Mouse (Mus musculus): Measurements from ENCODE around the gene Drc3. TPM values are rescaled to one million over a fixed set of nuclear protein-coding genes. Genes with fewer than 3 reads are reported as not detected.
A peak's percentile ranks its signal among the peaks of the same experiment; 100 is the strongest.

Gene Drc3
- 1 to 10 TPM; 1.1 to 1.4 (median 1.1) TPM for total RNA-seq (2022)

DNA sequence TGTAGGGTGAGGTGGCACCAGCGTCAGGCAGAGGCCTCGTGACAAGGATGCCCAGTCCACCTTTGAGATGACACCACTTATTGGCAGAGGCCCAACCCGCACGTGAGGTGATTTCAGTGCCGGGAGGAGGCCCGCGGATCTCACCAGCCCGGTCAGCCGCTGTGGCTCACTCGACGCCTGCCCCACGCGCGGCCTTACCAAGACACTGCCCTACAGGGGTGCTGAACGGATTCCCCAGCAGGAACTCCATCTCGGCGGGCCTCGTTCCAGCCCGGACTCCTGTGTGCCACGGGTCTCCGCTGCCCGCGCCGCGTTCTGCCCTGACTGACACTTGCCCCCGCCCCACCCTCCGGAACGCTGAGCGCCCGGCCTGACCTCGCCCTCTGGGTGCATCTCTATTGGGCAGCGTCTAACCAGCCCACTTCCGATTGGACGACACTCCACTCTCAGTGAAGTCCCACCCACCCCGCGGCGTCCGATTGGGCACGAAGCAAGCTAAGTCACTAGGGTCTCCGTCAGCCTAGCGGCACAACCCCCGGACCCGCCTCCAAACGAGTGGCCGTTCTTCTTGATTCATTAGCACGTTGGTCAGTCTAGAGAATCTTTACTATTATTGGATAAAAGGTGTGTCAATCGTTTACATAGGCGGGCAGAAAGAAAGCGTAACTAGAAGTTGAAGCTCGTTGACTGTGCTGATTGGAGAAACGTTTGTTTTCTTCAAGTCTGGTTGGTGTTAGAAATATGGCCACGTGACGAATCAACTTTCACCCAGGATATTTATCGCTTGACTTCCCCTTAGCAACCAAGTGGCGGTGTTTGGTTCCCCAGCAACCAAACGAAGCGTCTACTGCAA lies at the start of gene Drc3, which contains the start of gene Tom1l2:
Drc3 (plus strand) TSS at position 771 of the 853 bp plus-strand sequence.
Tom1l2 (minus strand) TSS at position 347 of the 853 bp plus-strand sequence.
- peak; percentile 99 to 100 for DNase-seq (ENCODE audit: low spot score in 2 of 2)

DNA sequence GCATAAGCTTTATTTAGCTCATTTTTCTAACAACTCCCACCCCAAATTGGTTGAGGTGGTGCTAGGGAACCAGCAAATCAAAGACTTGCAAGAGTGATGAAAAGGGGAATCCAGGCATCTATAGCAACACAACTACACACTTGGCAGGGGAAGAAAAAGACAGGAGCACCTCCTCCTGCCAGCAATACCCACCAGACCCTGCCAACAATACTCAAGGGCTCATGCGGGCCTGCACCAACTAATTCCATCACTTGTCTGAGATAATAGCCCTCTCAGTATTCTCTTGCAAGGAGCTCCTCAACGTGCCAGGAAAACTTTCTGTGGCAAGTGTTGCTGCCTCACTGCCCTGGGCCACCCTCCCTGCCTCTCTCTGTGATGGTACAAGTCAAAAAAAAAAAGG lies 49.6 kb upstream of the Drc3 start:
- no peak for DNase-seq (ENCODE audit: low spot score in 2 of 2)

DNA sequence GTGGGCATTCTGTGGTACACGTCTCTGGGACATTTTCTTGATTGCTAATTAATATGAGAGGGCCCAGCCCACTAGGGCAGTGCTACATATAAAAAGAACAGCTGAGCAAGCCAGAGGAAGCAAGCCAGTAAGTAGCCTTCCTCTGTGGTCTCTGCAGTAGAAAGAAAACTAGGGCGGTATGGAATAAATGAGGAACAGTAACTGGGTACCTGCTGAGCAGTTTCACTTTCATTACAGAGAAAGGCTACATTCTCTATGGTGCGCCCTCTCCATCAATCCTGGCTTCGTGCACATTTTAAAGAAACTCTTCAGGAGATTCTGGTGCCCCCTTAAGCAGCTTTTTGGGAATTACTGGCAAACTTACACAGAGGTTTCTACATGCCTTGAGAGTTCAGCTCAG lies 47.5 kb upstream of the Drc3 start:
- DNase-seq (ENCODE audit: low spot score in 2 of 2) = no peak

DNA sequence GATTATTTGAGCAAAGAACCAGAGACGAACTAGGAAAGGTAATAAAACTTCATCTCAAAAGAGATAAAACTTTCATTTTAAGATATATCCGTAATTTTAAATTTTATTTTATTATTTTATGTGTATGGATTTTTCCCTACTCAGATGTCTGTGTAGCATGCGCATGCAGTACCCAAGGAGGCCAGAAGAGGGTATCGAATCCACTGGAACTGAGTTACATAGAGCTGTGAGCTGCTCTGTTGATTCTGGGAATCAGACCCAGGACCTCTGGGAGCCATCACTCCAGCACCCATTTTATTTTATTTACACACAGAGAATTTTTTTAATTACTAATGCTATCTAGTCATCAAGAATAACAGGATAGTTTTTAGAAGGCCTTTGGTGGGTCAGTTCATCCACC lies 46.3 kb upstream of the Drc3 start:
- DNase-seq (ENCODE audit: low spot score in 2 of 2) = no peak

DNA sequence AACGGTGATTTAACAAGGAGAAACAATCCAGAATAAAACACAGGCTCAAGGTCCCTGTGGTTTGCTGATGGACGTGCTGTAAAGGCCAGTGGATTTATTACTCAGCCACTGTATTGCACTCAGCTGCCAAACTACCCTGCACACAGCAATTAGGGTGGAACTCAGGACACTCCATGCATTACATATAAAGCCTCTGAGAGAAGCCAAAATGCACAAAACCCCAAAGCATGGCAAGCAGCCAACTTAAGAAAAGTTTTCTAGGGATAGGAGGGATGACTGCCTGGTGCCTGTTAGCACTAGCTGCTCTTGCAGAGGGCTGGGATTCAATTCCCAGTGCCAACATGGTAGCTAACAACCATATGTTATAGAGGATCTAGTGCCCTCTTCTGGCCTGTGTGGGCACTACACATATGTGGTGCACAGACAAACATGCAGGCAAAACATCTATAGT lies 45.7 kb upstream of the Drc3 start:
- DNase-seq (ENCODE audit: low spot score in 2 of 2) = no peak

DNA sequence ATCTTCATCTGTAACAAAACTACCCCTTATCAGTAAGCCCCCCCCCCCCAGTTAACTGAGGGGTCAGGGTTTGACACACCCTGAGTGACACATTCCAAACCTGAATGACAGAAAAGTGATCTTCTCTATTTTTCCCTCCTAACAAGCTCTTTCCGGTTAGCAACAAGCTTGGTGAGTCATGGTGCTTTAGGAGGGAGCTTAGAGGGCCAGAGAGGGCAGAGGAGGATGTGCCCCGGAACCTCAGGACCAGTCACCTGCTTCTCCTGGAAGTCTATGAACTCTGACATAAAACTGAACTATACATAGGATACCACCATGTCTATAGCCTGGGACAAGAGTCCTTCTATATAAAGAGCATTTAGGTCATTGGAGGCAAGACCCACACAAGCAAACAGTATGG lies 45.1 kb upstream of the Drc3 start:
- DNase-seq (ENCODE audit: low spot score in 2 of 2) = no peak

DNA sequence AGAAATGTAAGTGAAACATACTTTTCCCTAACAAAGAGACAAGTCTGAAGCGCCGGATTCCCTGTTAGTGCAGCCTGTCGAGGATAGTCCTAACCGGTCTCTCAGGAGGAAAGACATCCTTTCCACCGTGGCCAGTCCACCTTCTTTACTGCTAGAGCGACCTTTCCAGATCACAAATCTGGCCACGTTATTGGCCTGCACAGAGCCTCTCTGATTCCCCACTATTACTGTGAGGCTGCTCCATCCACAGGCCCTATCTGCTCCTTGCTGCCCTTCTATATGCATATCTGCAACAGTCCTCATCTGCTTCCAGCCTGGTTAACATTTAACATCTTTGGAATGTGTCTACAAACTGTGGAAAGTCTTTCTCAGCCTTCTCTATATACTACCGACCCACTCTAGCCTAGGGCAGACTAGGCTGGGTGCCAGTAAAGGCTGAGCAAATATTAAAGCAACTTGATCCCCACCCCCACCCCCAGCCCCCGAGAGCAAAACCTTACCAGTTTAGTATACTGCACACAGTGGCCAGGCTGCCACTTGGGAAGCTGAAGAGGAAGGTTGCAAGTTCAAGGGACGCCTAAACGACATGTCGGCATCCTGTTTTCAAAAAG lies 44.5 kb upstream of the Drc3 start:
- no peak for DNase-seq (ENCODE audit: low spot score in 2 of 2)

DNA sequence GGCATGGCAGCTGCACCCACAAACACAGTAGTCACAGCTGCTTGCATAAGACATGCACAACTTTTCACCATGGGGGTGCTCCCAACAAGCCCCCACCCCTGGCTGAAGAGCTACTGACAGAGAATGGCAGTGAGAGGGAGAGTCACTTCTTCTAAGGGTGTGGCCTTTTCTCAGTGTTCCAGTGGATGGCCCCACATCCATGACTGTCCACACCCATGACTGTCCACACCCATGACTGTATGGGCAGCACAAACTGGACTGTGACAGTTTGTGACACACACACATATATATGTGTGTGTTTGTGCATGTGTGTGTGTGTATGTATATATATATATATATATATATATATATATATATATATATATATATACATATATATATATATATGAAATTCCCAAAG lies 43.3 kb upstream of the Drc3 start:
- DNase-seq (ENCODE audit: low spot score in 2 of 2) = no peak

DNA sequence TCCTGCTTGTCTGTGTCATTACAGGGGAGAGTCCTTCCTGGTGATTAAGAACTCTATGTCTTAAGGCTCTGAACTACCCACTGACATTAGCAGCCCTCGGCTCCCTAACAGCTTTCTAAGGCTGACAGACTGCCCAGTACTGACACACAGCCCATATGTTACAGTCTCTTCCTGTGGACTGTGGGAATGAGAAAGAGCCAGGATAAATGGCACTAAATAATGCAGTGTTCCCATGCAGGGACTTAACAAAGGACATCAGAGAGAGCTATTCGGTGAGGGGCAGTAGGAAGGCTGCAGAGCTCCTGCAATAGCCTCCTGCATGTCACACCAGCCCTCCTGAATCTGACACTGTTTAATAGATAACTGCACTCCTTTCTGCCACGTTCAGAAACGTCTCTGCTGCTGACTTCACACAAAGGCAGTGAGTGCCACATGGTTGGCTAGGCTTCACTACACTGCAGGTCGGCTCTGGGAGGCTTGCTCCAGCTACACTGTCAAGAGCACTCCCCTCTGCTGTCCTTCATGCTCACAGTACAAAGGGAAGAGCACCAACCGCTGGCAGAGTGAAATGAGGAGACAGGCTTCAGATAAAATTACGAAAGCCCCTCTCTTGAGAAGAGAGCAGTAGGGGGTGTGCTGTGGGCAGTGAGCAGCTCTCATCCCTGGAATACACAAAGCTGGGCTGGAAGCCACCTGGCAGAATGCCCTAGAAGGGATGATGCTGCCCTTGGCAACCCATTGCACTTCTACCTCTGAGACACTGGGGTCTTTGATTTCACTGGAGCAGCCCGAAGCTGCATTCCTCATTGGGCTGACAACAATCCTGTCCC lies 41.9 kb upstream of the Drc3 start:
- DNase-seq (ENCODE audit: low spot score in 2 of 2) = peak; percentile 42 to 50

DNA sequence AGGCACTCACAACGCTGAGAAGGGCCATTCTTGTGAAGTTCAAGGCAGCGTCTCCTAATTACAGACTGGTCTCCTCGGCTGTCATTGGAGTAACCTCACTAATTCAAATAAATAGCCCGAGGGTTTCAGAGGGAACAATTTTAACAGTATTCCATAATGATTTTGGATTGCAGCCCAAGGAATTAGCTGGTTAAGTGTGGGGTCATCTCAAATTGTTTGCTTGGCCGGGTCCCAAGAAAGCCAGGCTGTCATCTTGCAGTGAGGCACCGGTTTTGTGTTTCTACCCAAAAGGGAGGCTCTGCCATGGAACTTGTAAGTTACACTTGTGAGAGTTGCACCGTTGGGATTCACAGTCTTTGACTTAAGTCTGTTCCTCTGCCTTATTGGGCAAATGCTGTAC lies 36.9 kb upstream of the Drc3 start:
- DNase-seq (ENCODE audit: low spot score in 2 of 2) = no peak

DNA sequence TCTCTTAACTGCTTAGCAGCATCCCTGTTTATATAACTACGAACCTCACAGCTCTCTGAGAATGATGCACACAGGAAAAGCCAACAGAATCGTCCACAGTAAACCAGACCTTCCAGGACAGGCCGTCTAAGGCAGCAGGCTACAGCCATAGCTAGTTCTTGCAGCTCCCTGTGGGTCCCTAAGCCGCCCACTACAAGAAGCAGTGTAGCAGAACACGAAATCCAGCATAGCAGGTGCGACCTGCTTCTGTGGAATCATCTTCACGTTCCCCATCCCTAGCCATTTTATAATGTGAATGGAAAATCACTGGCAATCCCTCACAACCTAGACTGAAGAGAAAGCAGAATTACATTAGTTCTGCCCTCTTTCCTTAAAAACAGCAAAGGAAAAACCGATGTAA lies 36.2 kb upstream of the Drc3 start:
- DNase-seq (ENCODE audit: low spot score in 2 of 2) = no peak

DNA sequence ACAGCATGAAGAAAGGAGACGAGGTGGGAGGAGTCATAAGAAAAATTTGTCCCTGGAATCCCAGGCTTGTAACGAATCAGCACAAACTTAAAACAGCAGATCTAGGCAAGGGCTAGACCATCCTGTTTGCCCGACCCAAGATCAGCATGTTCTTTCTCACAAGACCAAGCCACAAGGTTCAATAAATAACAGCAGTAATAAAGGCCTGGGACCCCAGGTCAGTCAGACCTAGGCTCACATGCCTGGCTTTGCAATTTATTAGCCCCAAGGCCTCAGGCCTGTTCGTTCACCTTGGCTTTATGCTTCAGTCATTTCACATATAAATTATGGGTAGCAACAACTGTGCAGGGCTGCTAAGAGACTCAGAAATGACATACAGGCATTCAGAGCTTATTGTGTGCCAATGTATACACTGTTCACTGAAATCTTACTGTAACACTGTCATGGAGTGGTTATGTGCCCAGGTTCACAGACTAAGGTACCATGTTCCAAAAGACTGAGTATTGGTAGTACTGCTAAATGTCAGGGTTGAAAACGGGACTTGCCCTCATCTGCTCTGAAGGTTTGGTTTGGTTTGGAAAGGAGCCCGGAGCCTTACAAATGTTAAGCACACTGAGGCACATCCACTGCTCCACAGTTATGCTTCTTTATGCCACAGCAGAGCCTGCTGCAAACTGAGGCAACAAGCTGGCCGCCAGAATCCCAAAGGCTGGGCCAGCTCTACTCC lies 35.6 kb upstream of the Drc3 start:
- DNase-seq (ENCODE audit: low spot score in 2 of 2) = no peak

DNA sequence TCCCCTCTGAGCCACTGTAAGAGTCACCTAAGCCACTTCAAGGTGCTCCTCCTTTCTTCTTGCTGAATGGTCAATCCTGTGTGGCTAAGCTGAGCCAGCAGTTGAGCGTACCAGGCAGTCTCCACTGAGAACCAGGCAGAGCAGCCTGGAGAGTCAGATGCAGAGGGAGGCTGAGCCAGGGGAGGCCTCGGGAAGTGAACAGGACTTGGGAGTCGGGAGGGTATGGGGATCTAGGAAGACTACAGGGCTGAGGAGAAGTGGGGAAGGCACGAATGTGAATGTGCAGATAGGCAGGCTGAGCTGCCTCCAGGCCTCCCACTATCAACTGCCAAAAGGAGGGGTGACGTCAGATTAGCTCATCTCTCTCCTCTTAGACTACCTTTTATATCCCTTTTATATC lies 34.4 kb upstream of the Drc3 start:
- no peak for DNase-seq (ENCODE audit: low spot score in 2 of 2)

DNA sequence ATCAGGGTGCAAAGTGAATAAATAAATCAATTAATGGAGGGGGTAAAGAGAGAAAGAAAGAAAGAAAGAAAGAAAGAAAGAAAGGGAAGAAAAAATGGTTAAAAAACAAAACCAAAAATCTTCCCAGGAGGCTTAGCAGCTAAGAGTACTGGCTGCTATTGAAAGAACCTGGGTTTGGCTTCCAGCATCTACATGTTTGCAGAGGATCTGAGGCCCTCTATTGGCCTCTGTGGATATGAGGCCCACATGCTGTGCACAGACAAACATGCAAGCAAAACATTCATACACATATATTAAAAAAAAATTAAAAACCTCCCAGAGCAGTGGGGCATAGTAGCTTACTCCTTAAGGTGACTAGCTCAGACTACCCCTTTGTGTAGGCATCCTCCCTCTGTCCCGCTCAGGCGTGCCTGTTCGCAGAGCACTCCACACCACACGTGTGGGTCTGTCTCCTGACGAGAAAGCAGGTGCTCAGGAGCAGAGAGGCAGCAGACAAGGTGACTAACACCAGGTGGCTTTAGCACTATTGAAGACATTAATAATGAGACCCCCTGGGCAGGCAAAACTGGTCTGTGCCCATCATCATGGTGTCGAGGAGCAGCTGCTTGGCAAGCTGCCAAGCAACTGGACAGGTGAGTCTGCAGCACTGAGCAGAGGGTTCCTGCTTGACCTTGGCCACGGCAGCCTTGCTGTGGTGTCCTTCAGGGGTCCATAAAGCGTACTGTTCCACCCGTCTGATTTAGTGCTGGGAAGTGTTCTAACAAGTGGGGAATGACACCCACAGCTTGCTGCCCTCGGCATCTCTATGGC lies 33.7 kb upstream of the Drc3 start:
- no peak for DNase-seq (ENCODE audit: low spot score in 2 of 2)

DNA sequence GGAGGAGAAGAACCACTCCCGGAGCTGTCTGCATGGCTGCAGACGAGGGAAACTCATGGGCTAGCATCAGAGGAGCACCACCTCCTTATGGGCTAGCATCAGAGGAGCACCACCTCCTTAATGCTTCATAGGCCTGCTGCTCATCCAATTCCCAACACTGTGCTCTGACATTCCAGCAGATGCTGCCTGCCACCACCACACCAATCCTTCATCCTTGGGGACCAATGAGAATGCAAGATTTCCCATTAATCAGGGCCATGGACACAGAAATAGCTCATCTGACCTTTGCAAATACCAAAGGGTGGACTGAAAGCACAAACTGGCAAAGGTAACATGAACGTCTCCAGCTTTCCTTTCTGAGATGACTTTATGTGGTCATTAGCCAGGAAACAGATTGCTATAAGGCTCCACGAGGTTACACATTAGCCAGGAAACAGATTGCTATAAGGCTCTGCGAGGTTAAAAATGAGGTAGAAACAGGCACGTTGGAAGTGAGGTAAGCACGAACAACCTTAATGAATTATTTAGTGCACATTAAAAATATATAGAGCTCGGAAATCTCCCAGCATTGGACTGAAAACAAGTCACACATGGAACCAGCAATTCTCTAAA lies 32.6 kb upstream of the Drc3 start:
- no peak for DNase-seq (ENCODE audit: low spot score in 2 of 2)

DNA sequence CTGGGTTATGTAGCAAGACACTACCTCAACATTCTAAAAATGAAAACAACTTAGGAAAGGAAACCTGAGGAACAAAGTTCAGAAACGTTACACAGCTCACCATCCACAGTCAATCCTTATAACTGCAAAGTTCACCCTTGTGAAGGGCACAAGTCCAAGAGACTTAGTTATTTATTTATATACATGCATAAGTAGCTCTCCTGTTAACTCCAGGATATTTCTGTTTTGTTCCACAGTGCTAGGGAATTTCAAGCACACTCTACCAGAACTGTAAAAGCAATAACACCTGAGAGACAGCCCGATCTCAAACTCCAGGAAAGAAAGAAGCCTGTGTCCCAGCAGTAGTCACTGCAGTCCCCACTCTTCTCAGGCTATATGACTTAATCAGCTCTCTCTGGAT lies 31.7 kb upstream of the Drc3 start:
- DNase-seq (ENCODE audit: low spot score in 2 of 2) = no peak

DNA sequence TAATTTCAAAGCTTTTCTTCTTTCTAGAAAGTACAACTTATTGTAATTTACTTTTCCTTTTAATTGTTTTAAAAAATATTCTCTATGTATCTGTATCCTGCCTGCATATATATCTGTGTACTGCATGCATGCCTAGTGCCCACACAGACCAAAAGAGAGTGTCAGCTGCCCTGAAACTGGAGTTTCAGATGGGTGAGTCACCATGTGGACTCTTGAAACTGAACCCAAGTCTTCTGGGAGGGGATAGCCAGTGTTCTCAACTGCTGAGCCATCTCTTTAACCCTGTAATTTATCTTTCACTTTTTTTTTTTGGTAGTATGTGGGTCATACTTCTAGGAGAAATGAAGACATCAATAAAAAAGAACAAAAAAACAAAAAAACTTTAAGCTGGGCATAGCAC lies 29.4 kb upstream of the Drc3 start:
- DNase-seq (ENCODE audit: low spot score in 2 of 2) = no peak

DNA sequence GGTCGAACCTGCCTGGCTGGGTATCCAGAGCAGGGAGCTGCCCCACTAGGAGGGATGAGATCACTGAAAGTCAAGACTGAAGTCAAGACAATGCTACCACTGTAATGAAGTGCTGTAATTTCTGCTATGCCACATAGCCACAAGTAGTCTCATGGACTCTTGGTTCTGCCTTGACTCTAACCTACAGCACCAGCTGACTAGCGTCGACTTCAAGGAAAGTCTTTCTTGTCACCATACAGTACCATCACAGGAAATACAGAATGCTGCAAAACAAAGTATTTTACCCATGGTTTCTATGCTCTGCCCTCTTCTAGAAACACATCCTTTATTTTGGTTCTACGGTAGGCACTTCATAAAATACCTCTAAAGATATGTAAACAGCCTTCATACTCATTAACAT lies 22.6 kb upstream of the Drc3 start:
- no peak for DNase-seq (ENCODE audit: low spot score in 2 of 2)

DNA sequence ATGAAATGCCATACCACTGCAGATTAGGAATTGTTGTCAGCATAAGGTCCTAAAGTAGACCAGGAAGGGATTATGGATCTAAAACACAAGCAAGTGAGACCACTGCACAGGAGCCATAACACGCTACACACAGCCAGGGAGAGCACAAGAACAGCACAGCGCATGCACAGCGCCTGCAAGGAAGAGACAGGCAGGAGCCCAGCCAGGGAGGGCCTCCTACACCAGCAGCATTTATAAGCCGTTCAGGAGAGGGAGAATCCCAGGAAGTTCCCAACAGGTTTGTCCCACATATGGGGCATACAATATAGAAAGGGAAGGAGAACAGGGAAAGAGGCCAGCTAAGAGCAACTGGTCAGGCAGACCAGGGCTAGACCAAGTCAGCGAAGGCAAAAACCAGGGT lies 19.7 kb upstream of the Drc3 start:
- DNase-seq (ENCODE audit: low spot score in 2 of 2) = no peak

DNA sequence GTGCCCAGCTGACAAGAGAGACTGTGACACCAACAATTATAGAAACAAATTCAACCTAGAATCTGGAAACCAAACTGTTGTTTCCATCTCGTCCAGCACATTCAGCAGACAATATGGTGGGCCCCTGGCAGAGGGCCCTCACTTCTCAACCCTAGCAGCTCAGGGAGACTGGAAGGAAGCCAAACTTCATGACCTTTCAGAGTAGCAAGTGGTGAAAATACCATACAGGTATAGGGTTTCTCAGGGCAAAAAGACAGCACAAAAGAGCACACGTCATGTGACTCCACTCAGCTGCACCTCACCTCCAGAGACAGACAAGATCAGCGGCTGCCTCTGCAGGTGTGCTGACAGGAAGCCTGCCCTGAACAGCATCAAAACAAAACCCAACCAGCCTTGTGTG lies 19.0 kb upstream of the Drc3 start:
- no peak for DNase-seq (ENCODE audit: low spot score in 2 of 2)
